Mouse (Mus musculus): Measurements from ENCODE around the gene Slc12a6. TPM values are rescaled to one million over a fixed set of nuclear protein-coding genes. Genes with fewer than 3 reads are reported as not detected.

Gene Slc12a6
- total RNA-seq, 1 experiment = 20.7 TPM

- DNase-seq (ENCODE audit: low read depth, low spot score) = no peak
- in situ Hi-C loops (cut with MboI; ENCODE audit: low sequenced_read_pairs in 2 of 2, unreplicated experiment in 2 of 2) = no loop called here
- Histone ChIP-seq H3K27ac (ENCODE audit: insufficient read depth, low read depth, low read length, poor library complexity, severe bottlenecking) (no peak overlapping the region), H3K9me3 (ENCODE audit: control insufficient read depth, insufficient read depth, low read depth, low read length) (no peaks in the 10 kb centered on the region), H3K4me1 (ENCODE audit: control insufficient read depth in 2 of 2, insufficient read depth in 2 of 2, low read length in 2 of 2, poor library complexity in 1 of 2) (no peaks in the 10 kb centered on the region), H3K4me3 (ENCODE audit: insufficient read depth in 1 of 2, low read depth in 1 of 2, low read length in 2 of 2, poor library complexity in 1 of 2, severe bottlenecking in 1 of 2) (no peak overlapping the region), H3K9ac (ENCODE audit: insufficient read depth, low read depth, low read length, poor library complexity, severe bottlenecking) (no peak overlapping the region), H3K36me3 (ENCODE audit: control insufficient read depth, insufficient read depth, low read length, poor library complexity, severe bottlenecking) (0 out of 2 replicates have a peak, but pooled peaks cover 4% of the 10 kb centered on the region)
- TF ChIP-seq HCFC1 (IDR thresholded peaks at IDR 0.05; ENCODE audit: borderline replicate concordance, insufficient read depth, low read length) (no peak), CHD2 (IDR thresholded peaks at IDR 0.05; ENCODE audit: low read depth, low read length) (no peak), ZNF384 (IDR thresholded peaks at IDR 0.05; ENCODE audit: low read depth, low read length) (no peak), MAFK (IDR thresholded peaks at IDR 0.05; ENCODE audit: insufficient read depth, low read depth, low read length) (no peak), ZC3H11A (IDR thresholded peaks at IDR 0.05; ENCODE audit: borderline replicate concordance, low read depth, low read length) (no peak)
Measured at GRCm38 (mm10) chr2:112332051-112332898, 66.7 kb downstream of the Slc12a6 start.

- DNase-seq (ENCODE audit: low read depth, low spot score) = no peak
- in situ Hi-C loops (cut with MboI; ENCODE audit: low sequenced_read_pairs in 2 of 2, unreplicated experiment in 2 of 2) = no loop called here
Measured at GRCm38 (mm10) chr2:112337211-112337610, 71.6 kb downstream of the Slc12a6 start.

GRCm38 (mm10) chr2:112339736-112340135, 74.1 kb downstream of the Slc12a6 start:
- Histone ChIP-seq H3K4me3 (ENCODE audit: insufficient read depth in 1 of 2, low read depth in 1 of 2, low read length in 2 of 2, poor library complexity in 1 of 2, severe bottlenecking in 1 of 2) (no peak overlapping the region), H3K9me3 (ENCODE audit: control insufficient read depth, insufficient read depth, low read depth, low read length) (no peaks in the 10 kb centered on the region), H3K9ac (ENCODE audit: insufficient read depth, low read depth, low read length, poor library complexity, severe bottlenecking) (no peak overlapping the region), H3K27ac (ENCODE audit: insufficient read depth, low read depth, low read length, poor library complexity, severe bottlenecking) (no peak overlapping the region), H3K4me1 (ENCODE audit: control insufficient read depth in 2 of 2, insufficient read depth in 2 of 2, low read length in 2 of 2, poor library complexity in 1 of 2) (no peaks in the 10 kb centered on the region), H3K36me3 (ENCODE audit: control insufficient read depth, insufficient read depth, low read length, poor library complexity, severe bottlenecking) (peaks cover 3% of the 10 kb centered on the region; the same call in 1 of the 2 replicates)
- DNase-seq (ENCODE audit: low read depth, low spot score) = no peak
- TF ChIP-seq ZNF384 (IDR thresholded peaks at IDR 0.05; ENCODE audit: low read depth, low read length) (no peak), ZC3H11A (IDR thresholded peaks at IDR 0.05; ENCODE audit: borderline replicate concordance, low read depth, low read length) (no peak), MAFK (IDR thresholded peaks at IDR 0.05; ENCODE audit: insufficient read depth, low read depth, low read length) (no peak), HCFC1 (IDR thresholded peaks at IDR 0.05; ENCODE audit: borderline replicate concordance, insufficient read depth, low read length) (no peak), CHD2 (IDR thresholded peaks at IDR 0.05; ENCODE audit: low read depth, low read length) (no peak)
- in situ Hi-C loops (cut with MboI; ENCODE audit: low sequenced_read_pairs in 2 of 2, unreplicated experiment in 2 of 2) = no loop called here

More at GRCm38 (mm10) chr2:112337211-112337610, 71.6 kb downstream of the Slc12a6 start:
- H3K4me3 ChIP-seq (ENCODE audit: insufficient read depth in 1 of 2, low read depth in 1 of 2, low read length in 2 of 2, poor library complexity in 1 of 2, severe bottlenecking in 1 of 2) = no peak overlapping the region
- no peak overlapping the region for H3K27ac ChIP-seq (ENCODE audit: insufficient read depth, low read depth, low read length, poor library complexity, severe bottlenecking)
- peaks cover 6% of the 10 kb centered on the region; the same call in 1 of the 2 replicates for H3K36me3 ChIP-seq (ENCODE audit: control insufficient read depth, insufficient read depth, low read length, poor library complexity, severe bottlenecking)
- no peaks in the 10 kb centered on the region for H3K4me1 ChIP-seq (ENCODE audit: control insufficient read depth in 2 of 2, insufficient read depth in 2 of 2, low read length in 2 of 2, poor library complexity in 1 of 2)
- no peak overlapping the region for H3K9ac ChIP-seq (ENCODE audit: insufficient read depth, low read depth, low read length, poor library complexity, severe bottlenecking)
- H3K9me3 ChIP-seq (ENCODE audit: control insufficient read depth, insufficient read depth, low read depth, low read length) = no peaks in the 10 kb centered on the region
- TF ChIP-seq HCFC1 (IDR thresholded peaks at IDR 0.05; ENCODE audit: borderline replicate concordance, insufficient read depth, low read length) = no peak
- TF ChIP-seq CHD2 (IDR thresholded peaks at IDR 0.05; ENCODE audit: low read depth, low read length) = no peak
- no peak for TF ChIP-seq MAFK (IDR thresholded peaks at IDR 0.05; ENCODE audit: insufficient read depth, low read depth, low read length)
- TF ChIP-seq ZNF384 (IDR thresholded peaks at IDR 0.05; ENCODE audit: low read depth, low read length) = no peak
- TF ChIP-seq ZC3H11A (IDR thresholded peaks at IDR 0.05; ENCODE audit: borderline replicate concordance, low read depth, low read length) = no peak

GRCm38 (mm10) chr2:112341117-112341516, 75.5 kb downstream of the Slc12a6 start:
- Histone ChIP-seq H3K9me3 (ENCODE audit: control insufficient read depth, insufficient read depth, low read depth, low read length) (no peaks in the 10 kb centered on the region), H3K4me3 (ENCODE audit: insufficient read depth in 1 of 2, low read depth in 1 of 2, low read length in 2 of 2, poor library complexity in 1 of 2, severe bottlenecking in 1 of 2) (no peak overlapping the region), H3K27ac (ENCODE audit: insufficient read depth, low read depth, low read length, poor library complexity, severe bottlenecking) (no peak overlapping the region), H3K36me3 (ENCODE audit: control insufficient read depth, insufficient read depth, low read length, poor library complexity, severe bottlenecking) (peaks cover 3% of the 10 kb centered on the region; the same call in 1 of the 2 replicates), H3K9ac (ENCODE audit: insufficient read depth, low read depth, low read length, poor library complexity, severe bottlenecking) (no peak overlapping the region), H3K4me1 (ENCODE audit: control insufficient read depth in 2 of 2, insufficient read depth in 2 of 2, low read length in 2 of 2, poor library complexity in 1 of 2) (no peaks in the 10 kb centered on the region)
- TF ChIP-seq HCFC1 (IDR thresholded peaks at IDR 0.05; ENCODE audit: borderline replicate concordance, insufficient read depth, low read length) (no peak), CHD2 (IDR thresholded peaks at IDR 0.05; ENCODE audit: low read depth, low read length) (no peak), ZNF384 (IDR thresholded peaks at IDR 0.05; ENCODE audit: low read depth, low read length) (no peak), ZC3H11A (IDR thresholded peaks at IDR 0.05; ENCODE audit: borderline replicate concordance, low read depth, low read length) (no peak), MAFK (IDR thresholded peaks at IDR 0.05; ENCODE audit: insufficient read depth, low read depth, low read length) (no peak)
- in situ Hi-C loops (cut with MboI; ENCODE audit: low sequenced_read_pairs in 2 of 2, unreplicated experiment in 2 of 2) = no loop called here
- no peak for DNase-seq (ENCODE audit: low read depth, low spot score)

Data from ES-E14 (cell line).